Mouse (Mus musculus): ENCODE data around the gene Sh3bp1. TPM values are rescaled to one million over a fixed set of nuclear protein-coding genes. Genes with fewer than 3 reads are reported as not detected.

Gene Sh3bp1
- 15.5 and 17.4 TPM in 2 replicates for polyA plus RNA-seq (2016; fragmentation: Nextera tagmentation; extraction: Ambion mirVana)

DNA sequence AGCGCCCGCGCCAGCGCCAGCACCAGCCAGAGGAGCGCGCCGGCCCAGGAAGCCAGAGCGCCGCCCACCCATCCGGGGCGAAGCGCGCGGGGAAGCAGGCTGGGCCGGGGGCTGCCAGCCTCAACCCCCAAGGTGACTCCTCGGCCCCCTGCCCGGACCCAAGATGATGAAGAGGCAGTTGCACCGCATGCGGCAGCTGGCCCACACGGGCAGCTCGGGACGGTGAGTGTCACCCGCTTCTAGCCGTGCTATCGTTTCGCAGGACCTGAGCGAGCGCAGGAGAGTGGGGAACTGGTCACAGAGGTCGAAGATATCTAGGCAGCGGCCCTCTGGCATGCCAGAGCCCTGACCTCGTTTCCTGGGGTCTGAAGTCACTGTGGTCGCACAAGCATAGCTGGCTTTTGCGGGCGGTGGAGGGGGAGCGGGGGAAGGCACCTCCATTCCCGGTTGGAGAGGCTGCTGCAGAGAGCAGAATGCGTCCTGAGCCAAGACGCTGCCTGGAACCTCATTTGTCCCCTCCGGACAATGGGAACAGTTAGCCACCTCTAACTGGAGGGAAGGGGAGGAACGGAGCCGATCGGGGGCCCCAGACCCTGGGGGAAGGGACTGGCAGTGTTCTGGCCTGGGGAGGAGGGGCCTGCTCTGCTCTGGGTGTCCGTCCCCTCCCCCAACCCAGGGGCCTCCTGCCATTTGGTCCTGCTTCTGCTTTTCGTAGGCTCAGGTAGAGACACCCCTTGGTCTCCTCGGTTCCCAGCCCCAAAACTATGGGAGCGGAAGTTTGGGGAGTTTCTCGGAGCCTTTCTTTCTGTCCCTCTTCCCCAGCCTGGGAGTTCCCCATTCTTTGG, at the start of gene Sh3bp1:
Sh3bp1 (plus strand) TSS at position 29 of the 845 bp plus-strand sequence.
- Histone ChIP-seq H3K27ac (no peak within 1 kb of the TSS), H3K4me3 (peak within 1 kb of the TSS; percentile 52), H3K27me3 (peaks cover 30% of the 10 kb centered on the region), H3K9me3 (replicated peaks) (no peaks in the 10 kb centered on the region), H3K4me2 (replicated peaks) (peak within 1 kb of the TSS; percentile 91), H3K9ac (peak within 1 kb of the TSS; percentile 67), H3K4me1 (peaks cover 20% of the 10 kb centered on the region), H3K36me3 (no peaks in the 10 kb centered on the region)
- 2% methylated on average over 47 of the region's 47 CpGs for WGBS
- ATAC-seq (ENCODE audit: low FRiP score): no peak

DNA sequence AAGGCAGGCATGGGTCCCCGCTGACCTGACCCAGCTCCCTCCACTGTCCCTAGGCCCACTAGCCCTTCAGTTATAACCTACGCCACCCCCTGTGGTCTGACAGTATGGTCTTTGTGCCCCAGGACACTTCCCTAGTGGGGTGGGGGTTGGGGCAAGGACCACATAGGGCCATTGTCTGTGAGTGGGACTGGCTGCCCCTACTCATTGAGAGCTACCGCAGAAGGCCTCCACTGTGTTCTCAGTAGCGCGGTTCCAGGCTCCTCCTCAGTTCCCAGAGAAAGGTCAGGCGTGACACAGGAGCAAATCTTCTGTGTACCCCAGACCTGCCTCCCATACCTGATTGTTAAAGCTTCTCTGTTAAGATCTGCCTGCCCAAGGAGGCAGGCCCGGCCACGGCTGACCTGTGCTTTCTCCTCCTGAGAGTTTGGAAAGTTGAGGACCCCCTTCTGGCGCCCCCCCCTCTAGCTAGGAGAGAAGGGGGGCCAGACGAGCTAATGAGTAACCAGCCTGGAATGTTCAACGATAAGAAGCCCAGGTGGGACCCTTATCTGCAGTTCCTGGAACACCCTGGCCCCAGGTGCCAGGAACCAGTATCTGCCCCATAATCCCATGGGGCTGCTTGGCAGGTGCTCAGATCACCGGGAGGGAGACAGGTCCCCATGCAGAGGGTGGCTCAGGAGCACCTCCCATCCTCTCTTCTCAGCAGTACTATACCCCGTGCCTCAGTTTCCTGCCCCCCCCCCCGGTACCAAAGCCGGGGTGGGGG, 49.3 kb upstream of the Sh3bp1 start:
- WGBS: 70% methylated on average over 15 of the region's 15 CpGs
- Histone ChIP-seq H3K27ac (no peak overlapping the region), H3K4me3 (no peak overlapping the region)

DNA sequence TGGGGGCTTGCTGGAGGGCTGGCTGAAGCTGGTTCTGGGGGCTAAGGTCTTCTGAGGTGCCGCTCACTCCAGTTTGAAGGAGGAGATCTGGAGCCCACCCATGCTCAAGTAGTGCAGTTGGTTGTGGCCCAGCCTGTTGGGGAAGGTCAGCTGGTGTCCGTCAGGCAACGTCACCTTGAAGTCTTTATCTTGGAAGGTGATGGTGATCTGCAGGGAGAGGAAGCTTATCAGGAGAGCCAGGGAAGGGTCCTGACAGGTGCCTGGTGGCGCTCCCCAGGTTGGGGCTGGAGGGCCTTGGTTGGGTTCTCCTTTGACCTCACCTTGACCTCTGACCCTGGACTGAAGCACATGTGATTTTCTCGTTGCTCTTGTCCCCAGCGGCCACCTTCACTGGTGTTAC, 48.6 kb upstream of the Sh3bp1 start:
- no peak overlapping the region for H3K4me3 ChIP-seq
- H3K27ac ChIP-seq: no peak overlapping the region
- no peaks in the 10 kb centered on the region for H3K9me3 ChIP-seq (replicated peaks)
- H3K4me1 ChIP-seq: peaks cover 15% of the 10 kb centered on the region
- H3K36me3 ChIP-seq: no peaks in the 10 kb centered on the region
- H3K27me3 ChIP-seq: peaks cover 9% of the 10 kb centered on the region; the same call in 1 of the 2 replicates
- no peak for ATAC-seq (ENCODE audit: low FRiP score)
- no peak overlapping the region for H3K4me2 ChIP-seq (replicated peaks)
- no peak overlapping the region for H3K9ac ChIP-seq
- 70% methylated on average over 6 of the region's 6 CpGs for WGBS

More for the DNA sequence above, 49.3 kb upstream of the Sh3bp1 start:
- Histone ChIP-seq H3K4me2 (replicated peaks) (no peak overlapping the region), H3K27me3 (peaks cover 9% of the 10 kb centered on the region; the same call in 1 of the 2 replicates), H3K4me1 (peaks cover 21% of the 10 kb centered on the region), H3K9me3 (replicated peaks) (no peaks in the 10 kb centered on the region), H3K9ac (no peak overlapping the region), H3K36me3 (no peaks in the 10 kb centered on the region)
- ATAC-seq (ENCODE audit: low FRiP score): no peak

DNA sequence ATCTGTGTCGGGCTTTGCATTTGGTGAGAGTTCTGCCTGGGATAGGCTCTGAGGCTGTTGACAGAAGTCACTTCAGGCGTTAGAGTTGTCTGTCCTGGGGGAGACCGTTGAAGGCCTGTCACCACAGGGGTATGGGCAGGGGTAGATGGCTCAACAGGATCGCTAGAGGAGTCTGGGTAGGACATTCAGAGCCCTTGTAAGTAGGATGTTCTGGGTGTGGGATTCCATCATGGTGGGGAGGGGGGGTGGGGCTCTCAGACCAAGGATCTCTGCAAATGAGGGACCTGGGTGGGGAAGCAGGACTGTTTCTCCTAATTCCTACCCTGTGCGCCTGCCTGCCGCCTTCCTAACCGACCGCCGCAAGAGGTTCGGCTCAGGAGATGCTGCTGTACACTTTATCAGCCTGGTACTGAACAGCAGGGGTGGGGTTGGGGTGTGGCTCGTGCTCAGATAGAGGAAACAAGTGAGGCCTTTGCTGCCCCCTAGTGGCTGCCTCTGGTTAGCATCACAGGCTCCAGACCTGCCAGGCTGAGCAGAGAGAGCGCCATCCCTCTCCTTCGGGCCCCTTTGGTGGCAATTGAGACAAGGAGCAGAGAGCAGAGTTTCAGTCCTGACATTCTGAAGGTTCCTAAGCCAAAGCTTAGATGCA, 47.9 kb upstream of the Sh3bp1 start:
- Histone ChIP-seq H3K4me2 (replicated peaks) (peak overlapping the region; percentile 38; the same call in 1 of the 2 replicates), H3K27ac (no peak overlapping the region), H3K9ac (no peak overlapping the region), H3K27me3 (peaks cover 9% of the 10 kb centered on the region; the same call in 1 of the 2 replicates), H3K4me3 (no peak overlapping the region), H3K36me3 (no peaks in the 10 kb centered on the region), H3K4me1 (peaks cover 11% of the 10 kb centered on the region; the same call in 1 of the 2 replicates), H3K9me3 (replicated peaks) (no peaks in the 10 kb centered on the region)
- ATAC-seq (ENCODE audit: low FRiP score): peak; percentile 76
- WGBS: 20% methylated on average over 10 of the region's 13 CpGs

DNA sequence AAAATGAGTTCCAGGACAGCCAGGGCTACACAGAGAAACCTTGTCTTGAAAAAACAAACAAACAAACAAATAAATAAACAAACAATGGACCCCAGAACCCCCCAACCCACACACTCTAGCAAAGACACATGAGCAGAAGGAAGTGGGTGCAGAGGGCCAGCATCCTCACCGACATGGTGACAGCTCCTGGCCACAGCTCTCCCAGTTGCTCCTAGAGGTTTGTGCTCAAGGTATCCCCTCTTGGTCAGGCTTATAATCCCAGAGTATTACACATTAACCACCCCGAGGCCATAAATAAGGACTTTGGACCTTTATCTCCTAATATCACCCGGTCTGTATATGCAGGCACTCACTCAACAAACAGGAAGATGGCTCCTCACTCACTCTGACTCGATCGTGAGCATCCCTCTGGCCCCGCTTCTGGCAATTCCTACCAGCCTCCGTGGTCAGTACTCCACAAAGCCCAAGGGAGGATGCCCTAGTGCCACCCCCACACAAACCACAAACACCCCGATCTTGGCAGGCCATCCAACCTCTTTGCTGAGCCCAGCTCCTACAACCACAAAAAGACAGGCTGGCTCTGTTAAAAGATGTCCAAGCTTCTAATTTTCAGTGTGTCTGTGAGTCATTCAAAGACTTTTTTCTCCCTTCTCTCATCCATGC, 44.1 kb upstream of the Sh3bp1 start, which contains the start of gene Lgals2:
Lgals2 (minus strand) TSS at position 227 of the 663 bp plus-strand sequence.
- H3K36me3 ChIP-seq: no peaks in the 10 kb centered on the region
- no peak within 1 kb of the TSS for H3K4me2 ChIP-seq (replicated peaks)
- H3K9me3 ChIP-seq (replicated peaks): no peaks in the 10 kb centered on the region
- 77% methylated on average over 8 of the region's 8 CpGs for WGBS
- H3K27ac ChIP-seq: no peak within 1 kb of the TSS
- ATAC-seq (ENCODE audit: low FRiP score): no peak
- H3K9ac ChIP-seq: no peak within 1 kb of the TSS
- H3K27me3 ChIP-seq: 0 out of 2 replicates have a peak, but pooled peaks cover 6% of the 10 kb centered on the region
- H3K4me1 ChIP-seq: peaks cover 12% of the 10 kb centered on the region; the same call in 1 of the 2 replicates
- no peak within 1 kb of the TSS for H3K4me3 ChIP-seq

DNA sequence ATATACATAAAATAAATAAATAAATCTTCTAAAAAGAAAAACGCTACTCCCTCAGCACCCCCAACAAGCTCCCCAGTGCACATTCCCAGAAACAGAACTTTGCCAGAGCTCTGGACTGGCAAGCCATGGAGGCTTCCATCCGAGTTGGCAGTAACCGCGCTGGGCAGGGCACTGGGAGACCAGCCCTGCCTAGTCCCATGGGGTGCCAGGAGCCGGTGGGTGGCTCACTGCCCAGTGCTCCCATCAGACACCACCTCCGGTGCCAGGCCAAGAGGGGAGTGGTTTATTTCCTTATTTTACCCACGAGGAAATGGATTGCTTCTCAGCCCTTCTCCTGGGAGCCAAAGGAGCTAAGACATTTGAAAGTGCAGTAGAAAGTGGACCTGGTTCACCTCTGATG, 42.6 kb upstream of the Sh3bp1 start:
- Histone ChIP-seq H3K4me2 (replicated peaks) (no peak overlapping the region), H3K4me1 (peaks cover 5% of the 10 kb centered on the region; the same call in 1 of the 2 replicates), H3K27me3 (no peaks in the 10 kb centered on the region), H3K9me3 (replicated peaks) (no peaks in the 10 kb centered on the region), H3K9ac (no peak overlapping the region), H3K4me3 (no peak overlapping the region), H3K36me3 (no peaks in the 10 kb centered on the region), H3K27ac (no peak overlapping the region)
- WGBS: 81% methylated on average over 7 of the region's 7 CpGs
- ATAC-seq (ENCODE audit: low FRiP score): no peak

DNA sequence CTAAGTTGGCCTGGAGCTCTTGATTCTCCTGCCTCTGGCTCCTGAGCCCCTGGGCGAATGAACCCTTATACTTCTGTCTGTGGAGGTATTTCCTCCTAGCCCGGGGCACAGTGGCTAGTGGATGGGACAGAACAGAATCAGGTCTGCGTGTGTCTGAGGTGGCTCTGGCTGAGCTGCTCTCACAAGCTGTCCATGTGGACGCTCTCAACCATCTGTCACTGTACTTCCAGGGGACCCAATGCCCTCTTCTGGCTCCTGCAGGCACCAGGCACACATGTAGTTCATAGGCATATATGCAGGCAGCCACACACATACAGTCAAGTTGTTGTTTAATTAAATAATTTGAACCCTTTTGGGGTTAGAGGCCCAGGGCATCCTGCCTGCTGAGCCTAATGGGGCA, 40.3 kb upstream of the Sh3bp1 start:
- Histone ChIP-seq H3K4me2 (replicated peaks) (no peak overlapping the region), H3K27me3 (no peaks in the 10 kb centered on the region), H3K4me1 (peaks cover 5% of the 10 kb centered on the region; the same call in 1 of the 2 replicates), H3K4me3 (no peak overlapping the region), H3K36me3 (no peaks in the 10 kb centered on the region), H3K27ac (no peak overlapping the region), H3K9me3 (replicated peaks) (no peaks in the 10 kb centered on the region), H3K9ac (no peak overlapping the region)
- no peak for ATAC-seq (ENCODE audit: low FRiP score)
- WGBS: 74% methylated on average over 4 of the region's 4 CpGs

DNA sequence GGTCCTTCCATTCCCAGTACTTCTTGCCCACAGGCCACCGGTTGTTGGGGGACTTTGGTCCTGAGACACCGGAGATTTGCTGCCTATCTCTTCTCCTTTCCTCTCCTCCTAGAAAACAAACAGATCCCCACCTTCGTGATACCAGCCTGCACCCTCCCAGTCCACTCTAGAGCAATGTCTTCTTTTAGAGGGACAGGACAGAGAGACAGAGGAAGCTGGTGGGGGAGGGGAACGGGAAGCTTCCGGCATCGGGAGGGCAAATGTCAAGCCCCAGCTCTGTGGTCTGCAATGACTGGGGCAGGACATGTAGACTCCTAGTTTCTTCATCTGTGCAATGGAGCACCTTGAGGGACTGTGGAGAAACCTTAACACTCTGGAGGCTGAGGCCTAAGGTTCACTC, 39.9 kb upstream of the Sh3bp1 start:
- H3K27ac ChIP-seq: no peak overlapping the region
- no peaks in the 10 kb centered on the region for H3K27me3 ChIP-seq
- no peak for ATAC-seq (ENCODE audit: low FRiP score)
- H3K4me1 ChIP-seq: peaks cover 5% of the 10 kb centered on the region; the same call in 1 of the 2 replicates
- H3K4me2 ChIP-seq (replicated peaks): no peak overlapping the region
- 68% methylated on average over 6 of the region's 6 CpGs for WGBS
- H3K36me3 ChIP-seq: no peaks in the 10 kb centered on the region
- no peak overlapping the region for H3K9ac ChIP-seq
- H3K4me3 ChIP-seq: no peak overlapping the region
- no peaks in the 10 kb centered on the region for H3K9me3 ChIP-seq (replicated peaks)

DNA sequence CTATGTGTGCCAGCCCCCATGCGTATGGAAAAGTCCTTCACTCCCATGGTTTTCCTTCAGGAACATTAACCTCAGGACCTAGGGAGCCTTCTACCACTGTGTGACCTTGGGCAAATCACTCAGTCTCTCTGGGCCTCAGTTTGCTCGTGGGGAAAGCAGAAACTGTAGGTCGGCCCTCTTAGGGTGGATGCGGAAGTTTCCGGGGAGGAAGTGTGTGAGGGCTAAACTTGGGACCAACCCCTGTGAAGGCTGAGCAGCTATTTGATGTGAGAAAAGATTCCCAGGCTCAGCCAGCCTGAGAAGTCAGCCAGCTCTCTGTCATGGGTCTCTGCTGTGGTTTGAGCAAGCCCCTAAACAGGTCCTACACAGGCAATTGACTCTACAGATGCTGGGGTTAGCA, 37.3 kb upstream of the Sh3bp1 start:
- WGBS: 86% methylated on average over 5 of the region's 5 CpGs
- Histone ChIP-seq H3K4me1 (peaks cover 5% of the 10 kb centered on the region; the same call in 1 of the 2 replicates), H3K4me3 (no peak overlapping the region), H3K9me3 (replicated peaks) (no peaks in the 10 kb centered on the region), H3K4me2 (replicated peaks) (no peak overlapping the region), H3K27me3 (no peaks in the 10 kb centered on the region), H3K36me3 (no peaks in the 10 kb centered on the region), H3K9ac (no peak overlapping the region), H3K27ac (no peak overlapping the region)
- no peak for ATAC-seq (ENCODE audit: low FRiP score)

DNA sequence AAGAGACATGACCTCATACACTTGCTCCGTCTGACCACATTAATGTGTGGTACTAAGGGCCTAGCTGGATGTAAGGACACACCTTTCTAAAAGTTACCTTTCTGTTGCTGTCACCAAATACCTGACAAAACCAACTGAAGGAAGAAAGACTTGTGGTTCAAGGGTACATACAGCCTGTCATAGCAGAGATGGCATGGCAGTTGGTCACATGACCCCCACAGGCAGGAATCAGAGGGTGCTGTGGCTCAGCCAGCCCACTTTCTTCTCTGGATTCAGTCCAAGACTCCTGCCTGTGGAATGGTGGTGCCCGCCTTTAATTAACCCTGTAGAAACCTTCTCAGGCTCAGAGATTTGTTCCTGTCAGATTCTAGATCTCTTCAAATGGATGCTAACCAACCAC, 36.4 kb upstream of the Sh3bp1 start:
- no peak for ATAC-seq (ENCODE audit: low FRiP score)
- WGBS: 88% methylated on average over 2 of the region's 2 CpGs

DNA sequence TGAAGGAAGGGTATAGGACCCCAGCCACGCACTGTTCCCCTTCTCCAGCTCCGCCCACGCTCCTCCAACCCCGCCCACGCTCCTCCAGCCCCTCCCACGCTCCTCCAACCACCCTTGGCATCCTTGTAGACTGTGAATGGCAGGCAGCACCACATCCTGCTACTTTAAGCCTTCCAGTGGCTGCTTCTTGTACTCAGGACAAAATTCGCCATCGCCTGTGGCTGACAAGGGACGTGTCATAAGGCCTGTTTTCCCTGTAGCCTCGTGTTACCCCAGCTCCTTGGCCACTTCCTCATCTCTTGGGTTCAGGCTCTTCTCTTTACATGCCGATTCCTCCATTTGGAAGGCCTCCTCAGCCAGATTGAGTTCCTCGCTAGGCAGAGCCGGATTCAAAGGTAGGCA, 35.7 kb upstream of the Sh3bp1 start:
- no peak overlapping the region for H3K9ac ChIP-seq
- no peak for ATAC-seq (ENCODE audit: low FRiP score)
- no peak overlapping the region for H3K4me2 ChIP-seq (replicated peaks)
- WGBS: 43% methylated on average over 13 of the region's 13 CpGs
- H3K4me3 ChIP-seq: no peak overlapping the region
- H3K27me3 ChIP-seq: no peaks in the 10 kb centered on the region
- peaks cover 4% of the 10 kb centered on the region; the same call in 1 of the 2 replicates for H3K4me1 ChIP-seq
- H3K36me3 ChIP-seq: no peaks in the 10 kb centered on the region
- H3K9me3 ChIP-seq (replicated peaks): no peaks in the 10 kb centered on the region
- H3K27ac ChIP-seq: no peak overlapping the region

More for the DNA sequence above, 36.4 kb upstream of the Sh3bp1 start:
- H3K9me3 ChIP-seq (replicated peaks): no peaks in the 10 kb centered on the region
- H3K4me3 ChIP-seq: no peak overlapping the region
- no peaks in the 10 kb centered on the region for H3K27me3 ChIP-seq
- no peaks in the 10 kb centered on the region for H3K36me3 ChIP-seq
- H3K27ac ChIP-seq: no peak overlapping the region
- no peak overlapping the region for H3K9ac ChIP-seq
- H3K4me1 ChIP-seq: no peaks in the 10 kb centered on the region
- H3K4me2 ChIP-seq (replicated peaks): no peak overlapping the region
